Mouse (Mus musculus) embryonic fibroblast, embryonic 13.5 days (primary cell): ENCODE results near the gene Parm1.

Experiments used
- CTCF ChIP-seq: IDR thresholded peaks from 2 replicates; pipeline ENCODE4 v1.5.1; 2011; ENCODE audit warnings: mild to moderate bottlenecking, control low read depth, low read length, moderate library complexity, borderline replicate concordance; ENCODE audit not compliant: insufficient read depth
- POLR2A ChIP-seq: IDR thresholded peaks from 2 replicates; pipeline ENCODE4 v1.6.1; 2011; ENCODE audit warnings: low read depth, mild to moderate bottlenecking, control low read depth, low read length, moderate library complexity

GRCm38 (mm10) chr5:91607234-91607633 lies 89.8 kb downstream of the Parm1 start:
- no peak for TF ChIP-seq CTCF
- TF ChIP-seq POLR2A: no peak
